Mouse (Mus musculus): Measurements from ENCODE around the gene Slc6a12. TPM values are rescaled to one million over a fixed set of nuclear protein-coding genes. Genes with fewer than 3 reads are reported as not detected.

The Slc6a12 gene
- polyA plus RNA-seq, 1 experiment from 2014 or later = not detected

DNA sequence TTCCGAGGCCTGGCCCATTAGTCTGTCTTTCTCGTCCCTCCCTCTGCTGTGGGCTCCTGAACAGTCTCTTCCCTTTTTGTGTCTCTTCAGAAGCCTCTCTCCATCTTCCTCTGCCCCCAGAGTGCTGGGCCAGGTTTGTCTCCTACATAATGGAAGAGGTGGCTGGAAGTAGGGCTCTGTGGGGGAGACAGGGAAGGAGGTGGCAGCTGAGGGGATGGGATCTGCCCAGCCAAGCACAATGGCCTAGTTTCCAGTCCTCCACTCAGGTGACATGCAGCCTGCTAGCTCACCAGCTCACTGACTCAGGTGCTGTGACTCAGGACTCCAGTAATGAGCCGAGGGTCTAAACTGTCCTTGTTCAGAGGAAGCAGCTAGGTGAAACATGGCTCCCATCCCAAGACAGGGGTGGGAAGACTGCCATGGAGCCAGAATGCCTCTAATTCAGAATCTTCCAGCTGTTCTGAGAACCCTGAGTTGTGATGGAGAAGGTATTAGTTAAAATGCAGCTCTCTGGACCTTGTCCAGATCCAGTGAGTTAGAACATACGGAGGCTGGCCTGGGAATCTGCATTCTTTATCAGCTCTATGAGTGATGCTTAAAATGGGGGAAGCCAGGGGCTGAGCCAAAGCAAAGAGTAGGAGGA, 49.9 kb downstream of the Slc6a12 start:
- WGBS = 66% methylated on average over 4 of the region's 4 CpGs
- H3K4me1 ChIP-seq (replicated peaks; ENCODE audit: control insufficient read depth, insufficient read depth, low read length) = no peaks in the 10 kb centered on the region
- no peak overlapping the region for H3K4me3 ChIP-seq (ENCODE audit: low read length)
- H3K27me3 ChIP-seq (ENCODE audit: control insufficient read depth, insufficient read depth, low read depth, low read length) = no peaks in the 10 kb centered on the region
- no peak overlapping the region for H3K9ac ChIP-seq (ENCODE audit: low read length)
- no peak overlapping the region for H3K27ac ChIP-seq (ENCODE audit: low read length)
- no peak overlapping the region for H3K4me2 ChIP-seq (ENCODE audit: low read depth, low read length)
- H3K36me3 ChIP-seq (ENCODE audit: control insufficient read depth, insufficient read depth, low read length) = no peaks in the 10 kb centered on the region
- H3K9me3 ChIP-seq (ENCODE audit: control insufficient read depth, low read length) = no peaks in the 10 kb centered on the region; the same call in 1 of the 2 replicates
- no peak for ATAC-seq (ENCODE audit: low read depth)

DNA sequence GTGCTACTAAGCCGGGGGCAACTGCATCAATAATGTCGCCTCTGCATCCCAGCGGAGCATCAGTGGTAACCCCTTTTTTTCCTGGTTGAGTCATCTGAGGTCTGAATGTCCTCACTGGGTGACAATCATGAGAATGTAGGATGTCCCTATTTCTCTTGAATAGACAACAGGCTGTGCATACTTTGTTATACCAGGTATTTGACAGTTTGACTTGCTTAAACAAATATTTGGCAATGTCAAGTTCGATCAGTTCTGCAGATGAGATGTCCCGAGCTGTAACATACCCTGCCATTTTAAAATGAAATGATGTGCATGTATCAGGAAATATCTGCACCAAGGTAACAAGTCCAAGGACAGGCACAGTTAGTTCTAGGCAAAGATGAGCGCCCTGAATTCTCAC, 58.3 kb downstream of the Slc6a12 start:
- no peak overlapping the region for H3K9ac ChIP-seq (ENCODE audit: low read length)
- no peaks in the 10 kb centered on the region for H3K36me3 ChIP-seq (ENCODE audit: control insufficient read depth, insufficient read depth, low read length)

GRCm38 (mm10) chr6:121401826-121402660, 59.2 kb downstream of the Slc6a12 start:
- H3K4me3 ChIP-seq (ENCODE audit: low read length) = no peak overlapping the region
- 79% methylated on average over 14 of the region's 14 CpGs for WGBS

More for the DNA sequence above, 58.3 kb downstream of the Slc6a12 start:
- 72% methylated on average over 6 of the region's 6 CpGs for WGBS
- Histone ChIP-seq H3K4me3 (ENCODE audit: low read length) (no peak overlapping the region), H3K4me2 (ENCODE audit: low read depth, low read length) (no peak overlapping the region), H3K9me3 (ENCODE audit: control insufficient read depth, low read length) (no peaks in the 10 kb centered on the region), H3K27me3 (ENCODE audit: control insufficient read depth, insufficient read depth, low read depth, low read length) (no peaks in the 10 kb centered on the region), H3K4me1 (replicated peaks; ENCODE audit: control insufficient read depth, insufficient read depth, low read length) (no peaks in the 10 kb centered on the region), H3K27ac (ENCODE audit: low read length) (no peak overlapping the region)
- no peak for ATAC-seq (ENCODE audit: low read depth)

GRCm38 (mm10) chr6:121402661-121403244, 59.9 kb downstream of the Slc6a12 start:
- 85% methylated on average over 8 of the region's 8 CpGs for WGBS
- Histone ChIP-seq H3K36me3 (ENCODE audit: control insufficient read depth, insufficient read depth, low read length) (no peaks in the 10 kb centered on the region), H3K4me1 (replicated peaks; ENCODE audit: control insufficient read depth, insufficient read depth, low read length) (no peaks in the 10 kb centered on the region), H3K4me3 (ENCODE audit: low read length) (no peak overlapping the region), H3K27me3 (ENCODE audit: control insufficient read depth, insufficient read depth, low read depth, low read length) (no peaks in the 10 kb centered on the region), H3K4me2 (ENCODE audit: low read depth, low read length) (no peak overlapping the region), H3K9me3 (ENCODE audit: control insufficient read depth, low read length) (no peaks in the 10 kb centered on the region), H3K9ac (ENCODE audit: low read length) (no peak overlapping the region), H3K27ac (ENCODE audit: low read length) (no peak overlapping the region)
- ATAC-seq (ENCODE audit: low read depth) = no peak

More at GRCm38 (mm10) chr6:121401826-121402660, 59.2 kb downstream of the Slc6a12 start:
- Histone ChIP-seq H3K9ac (ENCODE audit: low read length) (no peak overlapping the region), H3K9me3 (ENCODE audit: control insufficient read depth, low read length) (no peaks in the 10 kb centered on the region), H3K27me3 (ENCODE audit: control insufficient read depth, insufficient read depth, low read depth, low read length) (no peaks in the 10 kb centered on the region), H3K36me3 (ENCODE audit: control insufficient read depth, insufficient read depth, low read length) (no peaks in the 10 kb centered on the region), H3K4me1 (replicated peaks; ENCODE audit: control insufficient read depth, insufficient read depth, low read length) (no peaks in the 10 kb centered on the region), H3K27ac (ENCODE audit: low read length) (no peak overlapping the region), H3K4me2 (ENCODE audit: low read depth, low read length) (no peak overlapping the region)
- ATAC-seq (ENCODE audit: low read depth) = no peak

DNA sequence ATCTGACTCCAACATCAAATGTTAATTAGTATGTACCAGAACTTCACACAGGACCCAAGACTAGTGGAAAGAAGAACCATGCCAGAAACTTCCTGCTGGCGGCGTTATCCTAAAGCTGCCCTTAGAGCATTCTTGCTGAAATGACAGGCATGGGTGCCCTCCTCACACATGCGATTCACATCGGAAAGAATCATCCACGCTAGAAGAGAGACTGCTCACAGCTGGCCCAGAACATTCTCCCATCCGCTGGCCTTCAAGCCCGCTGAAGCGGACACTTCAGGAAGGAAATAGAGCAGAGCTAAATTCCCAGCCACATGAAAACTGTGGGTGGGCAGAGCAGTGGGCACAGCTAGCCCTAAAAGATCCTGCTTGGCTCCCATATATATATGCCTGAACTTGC, 62.4 kb downstream of the Slc6a12 start:
- WGBS = 89% methylated on average over 8 of the region's 8 CpGs

GRCm38 (mm10) chr6:121407571-121408011, 64.7 kb downstream of the Slc6a12 start:
- H3K27me3 ChIP-seq (ENCODE audit: control insufficient read depth, insufficient read depth, low read depth, low read length) = peaks cover 12% of the 10 kb centered on the region
- no peak overlapping the region for H3K4me3 ChIP-seq (ENCODE audit: low read length)
- H3K4me2 ChIP-seq (ENCODE audit: low read depth, low read length) = no peak overlapping the region
- H3K4me1 ChIP-seq (replicated peaks; ENCODE audit: control insufficient read depth, insufficient read depth, low read length) = no peaks in the 10 kb centered on the region
- no peaks in the 10 kb centered on the region for H3K9me3 ChIP-seq (ENCODE audit: control insufficient read depth, low read length)
- ATAC-seq (ENCODE audit: low read depth) = no peak
- no peaks in the 10 kb centered on the region for H3K36me3 ChIP-seq (ENCODE audit: control insufficient read depth, insufficient read depth, low read length)
- WGBS = 30% methylated on average over 5 of the region's 5 CpGs
- H3K27ac ChIP-seq (ENCODE audit: low read length) = no peak overlapping the region
- H3K9ac ChIP-seq (ENCODE audit: low read length) = no peak overlapping the region

More for the DNA sequence above, 62.4 kb downstream of the Slc6a12 start:
- Histone ChIP-seq H3K27me3 (ENCODE audit: control insufficient read depth, insufficient read depth, low read depth, low read length) (no peaks in the 10 kb centered on the region), H3K27ac (ENCODE audit: low read length) (no peak overlapping the region), H3K9ac (ENCODE audit: low read length) (no peak overlapping the region), H3K9me3 (ENCODE audit: control insufficient read depth, low read length) (no peaks in the 10 kb centered on the region), H3K36me3 (ENCODE audit: control insufficient read depth, insufficient read depth, low read length) (no peaks in the 10 kb centered on the region), H3K4me1 (replicated peaks; ENCODE audit: control insufficient read depth, insufficient read depth, low read length) (no peaks in the 10 kb centered on the region), H3K4me3 (ENCODE audit: low read length) (no peak overlapping the region), H3K4me2 (ENCODE audit: low read depth, low read length) (no peak overlapping the region)
- ATAC-seq (ENCODE audit: low read depth) = no peak

GRCm38 (mm10) chr6:121412558-121413297, 69.9 kb downstream of the Slc6a12 start:
- Histone ChIP-seq H3K27me3 (ENCODE audit: control insufficient read depth, insufficient read depth, low read depth, low read length) (peaks cover 29% of the 10 kb centered on the region), H3K4me3 (ENCODE audit: low read length) (no peak overlapping the region; the same call in 1 of the 2 replicates), H3K4me1 (replicated peaks; ENCODE audit: control insufficient read depth, insufficient read depth, low read length) (no peaks in the 10 kb centered on the region), H3K27ac (ENCODE audit: low read length) (no peak overlapping the region), H3K4me2 (ENCODE audit: low read depth, low read length) (peak overlapping the region; percentile 39), H3K36me3 (ENCODE audit: control insufficient read depth, insufficient read depth, low read length) (no peaks in the 10 kb centered on the region), H3K9me3 (ENCODE audit: control insufficient read depth, low read length) (no peaks in the 10 kb centered on the region), H3K9ac (ENCODE audit: low read length) (no peak overlapping the region)
- no peak for ATAC-seq (ENCODE audit: low read depth)
- 2% methylated on average over 46 of the region's 46 CpGs for WGBS

Measured in lung, embryonic 16.5 days (tissue).